Mouse (Mus musculus): ENCODE measurements around the gene Ebf1.
A peak's percentile ranks its signal among the peaks of the same experiment; 100 is the strongest.

The Ebf1 gene

DNA sequence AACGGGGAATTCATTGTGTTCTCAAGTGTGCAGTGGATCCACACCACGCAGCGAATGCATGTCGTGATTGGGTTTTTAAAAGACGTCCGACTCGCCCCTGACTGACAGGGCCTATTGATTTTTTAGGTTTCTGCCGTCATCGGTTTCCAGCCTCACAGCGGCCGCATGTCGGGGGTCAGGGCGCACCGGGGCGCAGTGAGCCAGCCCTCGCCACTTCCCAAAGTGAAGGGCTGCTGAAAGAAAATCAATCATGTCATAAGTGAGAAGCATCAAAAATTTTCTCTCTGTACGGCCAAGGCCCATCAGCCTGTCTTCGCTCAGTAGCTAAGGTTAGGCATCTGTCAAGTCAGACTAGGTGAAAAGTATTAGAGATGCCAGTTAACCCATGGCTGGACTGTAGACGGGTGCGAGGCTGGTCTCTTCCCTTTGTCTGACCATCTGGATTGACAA, 124.0 kb downstream of the Ebf1 start:
- DNase-seq (ENCODE audit: low read depth, low spot score): no peak
- Histone ChIP-seq H3K36me3 (ENCODE audit: control insufficient read depth, insufficient read depth, low read length, poor library complexity, severe bottlenecking) (no peaks in the 10 kb centered on the region), H3K27me3 (ENCODE audit: control insufficient read depth, insufficient read depth, low read length, poor library complexity, severe bottlenecking) (no peaks in the 10 kb centered on the region)

DNA sequence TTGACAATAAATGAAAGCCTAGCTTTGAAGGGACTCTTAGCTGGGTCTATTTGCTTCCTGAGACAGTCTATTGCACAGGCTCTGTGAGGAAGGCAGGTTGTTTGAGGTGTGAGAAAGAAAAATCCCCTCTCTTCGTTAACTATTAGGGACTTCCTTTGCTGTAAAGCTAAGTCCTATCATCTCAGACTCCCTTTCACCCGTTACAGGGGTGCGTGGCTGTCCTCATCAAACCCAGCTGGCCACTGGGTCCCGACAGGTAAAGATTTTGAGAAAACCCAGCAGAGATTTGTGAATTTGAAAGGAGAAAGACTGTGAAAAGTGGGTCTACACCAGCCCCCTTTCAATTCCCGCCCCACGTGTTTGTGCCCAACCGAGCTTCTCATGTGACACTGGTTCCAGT, 127.3 kb downstream of the Ebf1 start:
- Histone ChIP-seq H3K27me3 (ENCODE audit: control insufficient read depth, insufficient read depth, low read length, poor library complexity, severe bottlenecking) (no peaks in the 10 kb centered on the region), H3K36me3 (ENCODE audit: control insufficient read depth, insufficient read depth, low read length, poor library complexity, severe bottlenecking) (no peaks in the 10 kb centered on the region)
- DNase-seq (ENCODE audit: low read depth, low spot score): peak; percentile 66

DNA sequence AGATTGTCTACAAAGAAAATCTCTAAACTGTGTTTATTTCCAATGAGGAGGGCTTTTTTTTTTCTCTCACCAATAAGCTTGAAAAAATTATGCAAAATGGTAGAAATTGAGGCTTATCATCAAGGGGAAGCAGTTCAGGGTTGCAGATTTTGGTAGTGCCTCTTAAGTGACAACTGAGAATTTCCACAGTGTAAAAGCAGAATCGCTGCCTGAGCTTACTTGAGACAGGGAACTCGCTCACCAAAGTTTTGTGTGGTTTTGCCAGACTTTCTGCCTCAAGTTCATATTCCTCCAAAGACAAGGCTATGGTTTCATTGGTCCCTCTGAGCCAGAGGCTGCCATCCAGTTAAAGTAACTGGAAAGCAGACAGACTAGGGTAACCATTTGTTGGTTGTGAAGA, 128.8 kb downstream of the Ebf1 start:
- Histone ChIP-seq H3K36me3 (ENCODE audit: control insufficient read depth, insufficient read depth, low read length, poor library complexity, severe bottlenecking) (no peaks in the 10 kb centered on the region), H3K27me3 (ENCODE audit: control insufficient read depth, insufficient read depth, low read length, poor library complexity, severe bottlenecking) (no peaks in the 10 kb centered on the region)
- DNase-seq (ENCODE audit: low read depth, low spot score): peak; percentile 54

- peak; percentile 44 for DNase-seq (ENCODE audit: low read depth, low spot score)
- no peaks in the 10 kb centered on the region for H3K36me3 ChIP-seq (ENCODE audit: control insufficient read depth, insufficient read depth, low read length, poor library complexity, severe bottlenecking)
- no peaks in the 10 kb centered on the region for H3K27me3 ChIP-seq (ENCODE audit: control insufficient read depth, insufficient read depth, low read length, poor library complexity, severe bottlenecking)
Observed at GRCm38 (mm10) chr11:44746731-44747130, 129.6 kb downstream of the Ebf1 start.

GRCm38 (mm10) chr11:44749309-44749708, 132.2 kb downstream of the Ebf1 start:
- Histone ChIP-seq H3K36me3 (ENCODE audit: control insufficient read depth, insufficient read depth, low read length, poor library complexity, severe bottlenecking) (no peaks in the 10 kb centered on the region), H3K27me3 (ENCODE audit: control insufficient read depth, insufficient read depth, low read length, poor library complexity, severe bottlenecking) (no peaks in the 10 kb centered on the region)
- DNase-seq (ENCODE audit: low read depth, low spot score): no peak

DNA sequence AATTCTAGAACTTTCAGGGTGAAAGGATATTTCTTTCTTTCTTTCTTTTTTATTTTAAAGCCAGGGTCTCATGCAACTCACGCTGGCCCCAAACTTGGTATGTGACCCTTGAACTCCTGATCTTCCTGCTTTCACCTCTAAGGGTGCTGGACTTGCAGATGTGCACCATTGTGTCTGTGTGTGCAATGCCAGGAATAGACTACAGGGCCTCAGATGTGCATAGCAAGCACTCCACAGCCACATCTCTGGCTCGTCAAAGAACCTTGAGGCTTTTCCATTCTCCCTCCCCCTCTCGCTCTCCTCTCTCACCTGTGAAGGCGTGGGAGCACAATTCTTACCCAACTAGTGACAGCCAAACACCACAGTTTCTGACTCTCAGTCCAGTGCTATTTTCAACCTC, 137.2 kb downstream of the Ebf1 start:
- DNase-seq (ENCODE audit: low read depth, low spot score): no peak
- H3K27me3 ChIP-seq (ENCODE audit: control insufficient read depth, insufficient read depth, low read length, poor library complexity, severe bottlenecking): no peaks in the 10 kb centered on the region

DNA sequence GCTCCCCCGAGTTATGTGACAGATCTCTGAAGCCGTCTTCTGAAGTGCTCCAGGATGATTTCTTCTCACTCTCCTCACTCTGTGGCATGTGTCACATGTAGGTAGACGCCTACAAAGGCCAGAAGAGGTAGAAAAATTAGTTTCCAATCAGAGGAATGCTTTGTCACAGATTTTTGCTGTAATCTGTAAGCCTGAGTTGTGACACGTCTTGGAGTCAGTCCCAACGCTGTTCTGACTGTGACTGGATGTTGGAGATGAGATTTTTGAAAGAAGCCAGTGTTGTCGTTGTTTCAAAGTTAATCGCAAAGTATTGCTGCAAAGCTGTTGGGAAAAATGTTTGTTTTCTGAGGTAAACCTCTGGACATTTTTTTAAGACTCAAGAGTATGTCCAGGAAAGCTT, 139.2 kb downstream of the Ebf1 start:
- H3K27me3 ChIP-seq (ENCODE audit: control insufficient read depth, insufficient read depth, low read length, poor library complexity, severe bottlenecking): no peaks in the 10 kb centered on the region
- H3K36me3 ChIP-seq (ENCODE audit: control insufficient read depth, insufficient read depth, low read length, poor library complexity, severe bottlenecking): no peaks in the 10 kb centered on the region

More for the DNA sequence above, 137.2 kb downstream of the Ebf1 start:
- H3K36me3 ChIP-seq (ENCODE audit: control insufficient read depth, insufficient read depth, low read length, poor library complexity, severe bottlenecking): no peaks in the 10 kb centered on the region

DNA sequence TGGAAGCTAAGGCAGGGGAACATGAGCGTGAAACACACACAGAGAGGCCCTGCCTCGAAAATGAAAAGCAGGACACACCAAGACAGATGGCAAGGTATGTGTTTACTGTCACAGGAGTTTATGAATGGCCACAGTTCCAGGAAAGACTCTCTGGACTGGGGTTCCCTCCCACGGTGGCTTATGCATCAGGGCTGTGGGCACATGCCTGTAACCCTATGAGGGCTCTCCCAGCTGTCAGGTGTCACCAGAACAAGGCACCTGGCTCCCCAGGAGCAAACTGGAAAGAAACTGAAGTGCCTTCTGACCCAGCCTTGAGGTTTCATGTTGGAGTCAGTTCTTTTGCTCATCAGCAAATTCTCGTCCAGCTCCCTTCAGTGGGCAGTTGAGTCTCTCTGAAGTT, 141.7 kb downstream of the Ebf1 start:
- no peak for DNase-seq (ENCODE audit: low read depth, low spot score)
- H3K36me3 ChIP-seq (ENCODE audit: control insufficient read depth, insufficient read depth, low read length, poor library complexity, severe bottlenecking): no peaks in the 10 kb centered on the region
- H3K27me3 ChIP-seq (ENCODE audit: control insufficient read depth, insufficient read depth, low read length, poor library complexity, severe bottlenecking): no peaks in the 10 kb centered on the region

More for the DNA sequence above, 139.2 kb downstream of the Ebf1 start:
- DNase-seq (ENCODE audit: low read depth, low spot score): no peak

- H3K27me3 ChIP-seq (ENCODE audit: control insufficient read depth, insufficient read depth, low read length, poor library complexity, severe bottlenecking): no peaks in the 10 kb centered on the region
- DNase-seq (ENCODE audit: low read depth, low spot score): peak; percentile 45
- H3K36me3 ChIP-seq (ENCODE audit: control insufficient read depth, insufficient read depth, low read length, poor library complexity, severe bottlenecking): no peaks in the 10 kb centered on the region
Observed at GRCm38 (mm10) chr11:44761128-44761996, 144.2 kb downstream of the Ebf1 start.

DNA sequence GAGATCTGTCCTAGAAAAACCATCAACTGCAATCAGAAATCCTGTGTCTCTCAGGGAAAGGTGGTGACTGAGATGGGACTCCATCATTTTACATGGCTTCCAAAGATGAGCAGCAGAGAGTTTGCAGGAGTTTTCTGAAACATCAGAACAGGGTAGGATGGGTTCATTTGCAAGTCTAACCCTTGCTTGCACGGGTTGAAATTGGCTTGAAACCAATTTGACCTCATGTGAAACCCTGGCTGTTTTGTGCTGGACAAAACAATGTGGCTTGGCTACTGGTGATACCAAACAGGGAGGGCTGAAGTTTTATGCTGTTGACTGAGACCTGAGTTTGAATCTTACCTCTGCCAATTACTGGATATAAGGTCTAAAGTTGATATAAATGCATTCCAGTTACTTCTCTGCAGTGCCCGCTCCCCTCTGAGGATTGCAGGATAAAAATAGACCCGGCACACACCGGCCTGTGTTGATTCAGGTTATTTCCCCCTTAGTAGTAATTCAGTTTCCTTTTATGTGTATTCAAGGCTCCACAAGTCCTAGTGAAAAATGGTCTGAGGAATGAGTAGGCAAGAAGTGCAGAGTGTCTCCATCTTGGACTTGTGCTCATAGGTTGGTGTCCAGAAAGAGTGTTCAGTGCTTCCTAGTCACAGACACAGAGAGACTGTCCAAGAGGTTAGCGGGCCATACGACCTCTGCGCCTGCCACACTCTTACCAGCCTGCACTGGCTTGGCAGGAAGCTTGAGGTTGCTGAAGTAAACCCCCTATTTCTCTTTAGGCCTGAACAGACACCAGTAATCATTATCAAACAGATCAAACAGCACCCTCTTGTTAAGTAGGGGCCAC, 147.1 kb downstream of the Ebf1 start:
- Histone ChIP-seq H3K27me3 (ENCODE audit: control insufficient read depth, insufficient read depth, low read length, poor library complexity, severe bottlenecking) (no peaks in the 10 kb centered on the region), H3K36me3 (ENCODE audit: control insufficient read depth, insufficient read depth, low read length, poor library complexity, severe bottlenecking) (no peaks in the 10 kb centered on the region)
- DNase-seq (ENCODE audit: low read depth, low spot score): peak; percentile 68

- no peaks in the 10 kb centered on the region for H3K36me3 ChIP-seq (ENCODE audit: control insufficient read depth, insufficient read depth, low read length, poor library complexity, severe bottlenecking)
- peak; percentile 91 for DNase-seq (ENCODE audit: low read depth, low spot score)
- H3K27me3 ChIP-seq (ENCODE audit: control insufficient read depth, insufficient read depth, low read length, poor library complexity, severe bottlenecking): no peaks in the 10 kb centered on the region
Observed at GRCm38 (mm10) chr11:44764988-44765387, 147.9 kb downstream of the Ebf1 start.

- H3K36me3 ChIP-seq (ENCODE audit: control insufficient read depth, insufficient read depth, low read length, poor library complexity, severe bottlenecking): no peaks in the 10 kb centered on the region
- no peak for DNase-seq (ENCODE audit: low read depth, low spot score)
- no peaks in the 10 kb centered on the region for H3K27me3 ChIP-seq (ENCODE audit: control insufficient read depth, insufficient read depth, low read length, poor library complexity, severe bottlenecking)
Observed at GRCm38 (mm10) chr11:44766246-44766645, 149.1 kb downstream of the Ebf1 start.

DNA sequence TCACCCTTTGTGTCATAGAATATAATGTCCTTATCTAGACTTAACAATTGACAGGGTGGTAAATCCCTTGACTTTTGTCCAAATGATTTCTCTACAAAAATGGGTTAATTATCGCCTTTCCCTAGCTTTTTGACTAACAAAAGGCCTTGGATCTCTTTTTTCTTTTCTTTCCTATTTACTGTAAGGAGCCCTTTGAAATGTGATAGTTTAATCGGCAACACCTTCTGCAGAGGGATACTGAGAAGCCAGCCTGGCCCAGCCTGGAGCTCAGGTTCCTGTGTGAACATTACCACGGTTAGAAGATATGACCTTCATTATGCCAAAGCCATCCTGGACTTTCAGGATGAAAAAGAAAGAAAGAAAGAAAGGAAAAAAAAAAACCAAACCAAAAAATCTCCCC, 150.2 kb downstream of the Ebf1 start:
- no peaks in the 10 kb centered on the region for H3K27me3 ChIP-seq (ENCODE audit: control insufficient read depth, insufficient read depth, low read length, poor library complexity, severe bottlenecking)
- H3K36me3 ChIP-seq (ENCODE audit: control insufficient read depth, insufficient read depth, low read length, poor library complexity, severe bottlenecking): no peaks in the 10 kb centered on the region; the same call in 1 of the 2 replicates
- no peak for DNase-seq (ENCODE audit: low read depth, low spot score)

DNA sequence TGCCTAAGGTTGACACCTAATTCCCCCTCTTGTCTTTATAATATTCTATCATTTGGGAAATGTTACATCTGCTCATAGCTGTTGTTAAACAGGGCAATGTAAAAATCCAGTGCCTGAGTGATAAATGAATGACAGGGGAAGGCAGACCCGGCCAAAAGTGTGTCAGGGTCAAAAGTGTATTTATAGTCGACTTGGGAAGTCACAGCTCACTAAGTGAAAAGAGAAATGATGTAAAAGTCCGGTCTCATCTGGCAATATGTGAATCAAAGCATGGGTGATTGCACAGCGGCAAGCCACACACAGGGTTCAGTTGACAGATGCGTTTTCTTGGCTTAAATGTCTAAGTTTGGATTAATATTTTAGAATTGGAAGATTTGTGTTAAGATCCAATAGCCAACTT, 151.2 kb downstream of the Ebf1 start:
- Histone ChIP-seq H3K27me3 (ENCODE audit: control insufficient read depth, insufficient read depth, low read length, poor library complexity, severe bottlenecking) (no peaks in the 10 kb centered on the region), H3K36me3 (ENCODE audit: control insufficient read depth, insufficient read depth, low read length, poor library complexity, severe bottlenecking) (no peaks in the 10 kb centered on the region; the same call in 1 of the 2 replicates)
- no peak for DNase-seq (ENCODE audit: low read depth, low spot score)

DNA sequence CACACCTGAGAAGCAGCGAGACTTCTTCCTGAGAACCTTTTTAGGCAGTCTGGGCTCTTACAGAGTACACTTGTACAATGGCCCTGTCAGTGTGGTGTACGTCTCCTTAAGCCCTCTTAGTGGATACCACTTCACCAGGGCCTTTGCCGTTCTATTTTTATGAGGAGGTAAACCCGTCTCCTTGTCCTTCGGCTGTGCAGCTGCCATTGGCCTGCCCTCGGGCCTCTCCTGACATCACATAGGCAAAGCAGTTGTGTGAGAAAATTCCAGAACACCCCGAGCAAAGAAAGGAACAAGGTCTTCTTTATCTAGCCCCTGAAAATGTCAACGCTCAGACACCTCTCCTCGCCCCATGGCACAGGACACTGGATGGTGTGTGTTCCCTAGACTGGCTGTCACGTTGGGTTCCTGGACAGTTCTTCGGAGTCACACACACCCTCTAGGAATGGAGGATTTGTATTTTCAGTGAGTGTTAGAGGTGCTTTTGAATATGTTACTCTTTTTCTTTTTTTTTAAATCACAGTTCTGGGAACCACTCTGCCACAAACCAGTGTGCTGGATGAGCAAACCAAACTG, 154.0 kb downstream of the Ebf1 start:
- H3K27me3 ChIP-seq (ENCODE audit: control insufficient read depth, insufficient read depth, low read length, poor library complexity, severe bottlenecking): no peaks in the 10 kb centered on the region
- no peak for DNase-seq (ENCODE audit: low read depth, low spot score)
- H3K36me3 ChIP-seq (ENCODE audit: control insufficient read depth, insufficient read depth, low read length, poor library complexity, severe bottlenecking): peaks cover 2% of the 10 kb centered on the region

Data from splenic B cell, adult 2 months (primary cell).